19 mouse cellular contexts compared by ENCODE assay signal in genomic region chr19:15963011-15963695, GRCm38 (mm10). TPM values are rescaled to one million over a fixed set of nuclear protein-coding genes. Genes with fewer than 3 reads are reported as not detected.
DNase-seq lines count a peak whose midpoint lies in the region; ATAC-seq and TF ChIP-seq lines count a peak whose summit lies in the region.
"Had no signal": no experiment of that assay in that cellular context is flagged by ENCODE, and none has a peak within 500 bp of the region (broad histone marks: within the 10 kb centered on the region; RNA-seq: fewer than 3 reads in every experiment).

No protein-coding gene starts in this region.

- no peak overlapping the region for H3K9ac ChIP-seq in hindbrain, postnatal 0 days (replicated peaks; ENCODE audit: low read length)
- no peak overlapping the region for H3K9ac ChIP-seq in hindbrain, embryonic 16.5 days (ENCODE audit: low read depth, low read length)
- H3K9ac ChIP-seq in midbrain, postnatal 0 days (replicated peaks; ENCODE audit: low read length, poor library complexity, severe bottlenecking): no peak overlapping the region
- no peak overlapping the region for H3K9ac ChIP-seq in midbrain, embryonic 15.5 days
- H3K9ac ChIP-seq: embryonic facial prominence, embryonic 15.5 days; heart, embryonic 15.5 days; limb, embryonic 13.5 days; neural tube, embryonic 15.5 days had no signal

- WGBS in hindbrain, postnatal 0 days: 81% methylated on average over 17 of the region's 17 CpGs
- 90% methylated on average over 17 of the region's 17 CpGs for WGBS in hindbrain, embryonic 16.5 days
- 87% methylated on average over 17 of the region's 17 CpGs for WGBS in midbrain, postnatal 0 days
- WGBS in midbrain, embryonic 15.5 days: 88% methylated on average over 17 of the region's 17 CpGs

- no peak for ATAC-seq in hindbrain, postnatal 0 days
- no peak for ATAC-seq in hindbrain, embryonic 16.5 days
- no peak for ATAC-seq in midbrain, postnatal 0 days (ENCODE audit: low FRiP score)
- no peak for ATAC-seq in midbrain, embryonic 15.5 days (replicated peaks)
- ATAC-seq: forebrain, embryonic 16.5 days had no signal

- no peak overlapping the region for H3K4me3 ChIP-seq in hindbrain, postnatal 0 days (ENCODE audit: low read length)
- no peak overlapping the region for H3K4me3 ChIP-seq in hindbrain, embryonic 16.5 days (ENCODE audit: low read length)
- no peak overlapping the region for H3K4me3 ChIP-seq in midbrain, postnatal 0 days (ENCODE audit: low read depth, low read length)
- no peak overlapping the region for H3K4me3 ChIP-seq in midbrain, embryonic 15.5 days
- H3K4me3 ChIP-seq: embryonic facial prominence, embryonic 15.5 days; gastrocnemius, adult 2 months; heart, embryonic 15.5 days; limb, embryonic 13.5 days; neural tube, embryonic 15.5 days had no signal

- H3K27ac ChIP-seq in hindbrain, postnatal 0 days: no peak overlapping the region
- no peak overlapping the region for H3K27ac ChIP-seq in hindbrain, embryonic 16.5 days (ENCODE audit: low read depth, low read length)
- H3K27ac ChIP-seq in midbrain, postnatal 0 days (ENCODE audit: low read depth, low read length): no peak overlapping the region
- H3K27ac ChIP-seq in midbrain, embryonic 15.5 days: no peak overlapping the region
- H3K27ac ChIP-seq: embryonic facial prominence, embryonic 15.5 days; gastrocnemius, adult 2 months; heart, embryonic 15.5 days; limb, embryonic 13.5 days; macrophage; neural tube, embryonic 15.5 days had no signal

- H3K36me3 ChIP-seq in hindbrain, postnatal 0 days (ENCODE audit: insufficient read depth, low read length): peaks cover 37% of the 10 kb centered on the region
- peaks cover 15% of the 10 kb centered on the region for H3K36me3 ChIP-seq in hindbrain, embryonic 16.5 days (ENCODE audit: control insufficient read depth, insufficient read depth, low read length)
- H3K36me3 ChIP-seq in midbrain, postnatal 0 days (ENCODE audit: insufficient read depth, low read length): peaks cover 22% of the 10 kb centered on the region
- H3K36me3 ChIP-seq in midbrain, embryonic 15.5 days (replicated peaks): peaks cover 23% of the 10 kb centered on the region

- no peaks in the 10 kb centered on the region for H3K9me3 ChIP-seq in hindbrain, postnatal 0 days (ENCODE audit: low read length)
- no peaks in the 10 kb centered on the region for H3K9me3 ChIP-seq in hindbrain, embryonic 16.5 days (ENCODE audit: control insufficient read depth, low read length)
- H3K9me3 ChIP-seq in midbrain, postnatal 0 days (ENCODE audit: low read length): no peaks in the 10 kb centered on the region
- H3K9me3 ChIP-seq in midbrain, embryonic 15.5 days: no peaks in the 10 kb centered on the region
- H3K9me3 ChIP-seq: embryonic facial prominence, embryonic 15.5 days; G1E; heart, embryonic 15.5 days; limb, embryonic 13.5 days; neural tube, embryonic 15.5 days had no signal

- H3K4me2 ChIP-seq in hindbrain, postnatal 0 days (ENCODE audit: low read depth, low read length): no peak overlapping the region
- no peak overlapping the region for H3K4me2 ChIP-seq in hindbrain, embryonic 16.5 days (ENCODE audit: low read length)
- H3K4me2 ChIP-seq in midbrain, postnatal 0 days (ENCODE audit: low read depth, low read length, poor library complexity, severe bottlenecking): no peak overlapping the region
- H3K4me2 ChIP-seq in midbrain, embryonic 15.5 days: no peak overlapping the region
- H3K4me2 ChIP-seq: embryonic facial prominence, embryonic 15.5 days; heart, embryonic 15.5 days; limb, embryonic 13.5 days; midbrain, embryonic 11.5 days; neural tube, embryonic 15.5 days had no signal

- no peaks in the 10 kb centered on the region for H3K4me1 ChIP-seq in hindbrain, postnatal 0 days (ENCODE audit: insufficient read depth, low read length)
- H3K4me1 ChIP-seq in hindbrain, embryonic 16.5 days (ENCODE audit: control insufficient read depth, insufficient read depth, low read depth, low read length): no peaks in the 10 kb centered on the region
- no peaks in the 10 kb centered on the region for H3K4me1 ChIP-seq in midbrain, postnatal 0 days (ENCODE audit: insufficient read depth, low read length)
- H3K4me1 ChIP-seq in midbrain, embryonic 15.5 days: no peaks in the 10 kb centered on the region
- H3K4me1 ChIP-seq: embryonic facial prominence, embryonic 15.5 days; limb, embryonic 13.5 days; neural tube, embryonic 15.5 days had no signal

- DNase-seq in hindbrain, postnatal 0 days (ENCODE audit: low spot score): no peak
- no peak for DNase-seq in midbrain, postnatal 0 days (ENCODE audit: low spot score)
- peak; percentile 63 for DNase-seq in adrenal gland, postnatal 10 days
- no peak for DNase-seq in ovary, postnatal 14 days (ENCODE audit: low spot score)
- no peak for DNase-seq in gastrocnemius, adult 8-10 months (ENCODE audit: low spot score in 2 of 2)
- DNase-seq: cerebellum, adult 9-11 months; gastrocnemius, adult 2 months; heart, adult 18-20 months; thymus, adult 2 months had no signal

- peak; percentile 25 for TF ChIP-seq CTCF in hindbrain, postnatal 0 days (IDR thresholded peaks at IDR 0.05; ENCODE audit: low read depth)
- peak; percentile 28 for TF ChIP-seq CTCF in midbrain, postnatal 0 days (IDR thresholded peaks at IDR 0.05)

- H3K27me3 ChIP-seq in hindbrain, postnatal 0 days (ENCODE audit: insufficient read depth, low read length): no peaks in the 10 kb centered on the region
- H3K27me3 ChIP-seq in hindbrain, embryonic 16.5 days (replicated peaks; ENCODE audit: control insufficient read depth, insufficient read depth, low read length): no peaks in the 10 kb centered on the region
- no peaks in the 10 kb centered on the region for H3K27me3 ChIP-seq in midbrain, postnatal 0 days (ENCODE audit: insufficient read depth, low read length)
- H3K27me3 ChIP-seq in midbrain, embryonic 15.5 days (replicated peaks): no peaks in the 10 kb centered on the region
- H3K27me3 ChIP-seq: embryonic facial prominence, embryonic 15.5 days; heart, embryonic 15.5 days; limb, embryonic 13.5 days; neural tube, embryonic 15.5 days had no signal

RNA-seq across cellular contexts. Expression of gene Psat1, which starts 16.0 kb away (rescaled TPM):
- total RNA-seq in hindbrain, postnatal 0 days (2014; rRNA removed): 84.8 and 96.6 TPM in 2 replicates
- 79.8 and 92.3 TPM in 2 replicates for polyA plus RNA-seq in hindbrain, postnatal 0 days (2015; fragmentation: Nextera tagmentation; extraction: Ambion mirVana)
- polyA plus RNA-seq in hindbrain, embryonic 16.5 days (2015; fragmentation: Nextera tagmentation; extraction: Ambion mirVana): 88.3 and 93.2 TPM in 2 replicates
- 97.3 and 106 TPM in 2 replicates for total RNA-seq in midbrain, postnatal 0 days (2014; rRNA removed)
- 68.0 and 76.3 TPM in 2 replicates for polyA plus RNA-seq in midbrain, postnatal 0 days (2015; fragmentation: Nextera tagmentation; extraction: Ambion mirVana)
- polyA plus RNA-seq in midbrain, embryonic 15.5 days (2015; fragmentation: Nextera tagmentation; extraction: Ambion mirVana): 81.5 and 95.9 TPM in 2 replicates
- 100 to 1,000 TPM in 1 of 2 experiments, 10 to 100 TPM in 1; 60.7 to 140 TPM for total RNA-seq in adrenal gland, postnatal 10 days (2021)
- total RNA-seq in gastrocnemius, adult 8-10 months (2022): 1 to 10 TPM in 2 of 4 experiments, under 1 TPM in 2; 0.87 to 1.9 (median 1.0) TPM

RNA-seq across cellular contexts. Expression of gene Cep78, which starts 21.6 kb away (rescaled TPM):
- 15.5 and 28.0 TPM in 2 replicates for total RNA-seq in hindbrain, postnatal 0 days (2014; rRNA removed)
- polyA plus RNA-seq in hindbrain, postnatal 0 days (2015; fragmentation: Nextera tagmentation; extraction: Ambion mirVana): 20.9 and 22.8 TPM in 2 replicates
- polyA plus RNA-seq in hindbrain, embryonic 16.5 days (2015; fragmentation: Nextera tagmentation; extraction: Ambion mirVana): 24.1 and 24.4 TPM in 2 replicates
- 22.4 TPM in 2 replicates for total RNA-seq in midbrain, postnatal 0 days (2014; rRNA removed)
- polyA plus RNA-seq in midbrain, postnatal 0 days (2015; fragmentation: Nextera tagmentation; extraction: Ambion mirVana): 18.1 and 20.1 TPM in 2 replicates
- 31.1 and 33.6 TPM in 2 replicates for polyA plus RNA-seq in midbrain, embryonic 15.5 days (2015; fragmentation: Nextera tagmentation; extraction: Ambion mirVana)
- total RNA-seq in adrenal gland, postnatal 10 days (2021): 10 to 100 TPM; 11.2 to 11.5 TPM
- total RNA-seq in gastrocnemius, adult 8-10 months (2022): 1 to 10 TPM; 1.7 to 3.4 (median 3.1) TPM

Comparison
In these comparisons a context has a peak if more than half of its experiments do, and no peak if none do; other contexts are left out.
1. RNA of gene Psat1, which starts 16.0 kb away (total RNA-seq): 60.7 to 140 TPM in adrenal gland, postnatal 10 days, 97.3 to 106 TPM in midbrain, postnatal 0 days and 84.8 to 96.6 TPM in hindbrain, postnatal 0 days; 0.87 to 1.9 TPM in gastrocnemius, adult 8-10 months; every median in the first group is over 10 times any median in the second.